ENCODE assay signal across 23 mouse cellular contexts in genomic region chr13:23502916-23503315, GRCm38 (mm10). TPM values are rescaled to one million over a fixed set of nuclear protein-coding genes. Genes with fewer than 3 reads are reported as not detected.
"Had no signal": no experiment of that assay in that cellular context is flagged by ENCODE, and none has a peak within 500 bp of the region (broad histone marks: within the 10 kb centered on the region; RNA-seq: fewer than 3 reads in every experiment).

No protein-coding gene starts in this region.

- ATAC-seq: lung, postnatal 0 days; midbrain, embryonic 13.5 days; midbrain, embryonic 15.5 days had no signal

- H3K4me2 ChIP-seq: midbrain, embryonic 13.5 days; midbrain, embryonic 15.5 days had no signal

- H3K9ac ChIP-seq: lung, embryonic 15.5 days; midbrain, embryonic 13.5 days; midbrain, embryonic 15.5 days; neural tube, embryonic 12.5 days; stomach, embryonic 15.5 days had no signal

- H3K9me3 ChIP-seq: lung, embryonic 15.5 days; megakaryocyte, embryonic 14.5 days; midbrain, embryonic 13.5 days; midbrain, embryonic 15.5 days; neural tube, embryonic 12.5 days; stomach, embryonic 15.5 days had no signal

- H3K27me3 ChIP-seq: lung, embryonic 15.5 days; megakaryocyte, embryonic 14.5 days; stomach, embryonic 15.5 days had no signal

- H3K36me3 ChIP-seq: lung, embryonic 15.5 days; midbrain, embryonic 13.5 days; midbrain, embryonic 15.5 days; neural tube, embryonic 12.5 days; stomach, embryonic 15.5 days had no signal

- H3K27ac ChIP-seq: lung, embryonic 15.5 days; macrophage; midbrain, embryonic 13.5 days; midbrain, embryonic 15.5 days; neural tube, embryonic 12.5 days; stomach, embryonic 15.5 days; stomach, postnatal 0 days had no signal

- DNase-seq: lung, adult 2 months; lung, postnatal 14 days; lung, postnatal 36 days; right cerebral cortex, postnatal 14 days; thymus, adult 2 months; thymus, postnatal 25 days; thymus, postnatal 4 days had no signal

- H3K4me3 ChIP-seq: lung, embryonic 15.5 days; midbrain, embryonic 13.5 days; midbrain, embryonic 15.5 days; neural tube, embryonic 12.5 days; stomach, embryonic 15.5 days had no signal

RNA-seq across cellular contexts. Expression of gene Btn2a2, which starts 14.3 kb away (rescaled TPM):
- total RNA-seq: monocyte, adult 5-6 weeks had no signal
- polyA plus RNA-seq: lung, adult 2 months; macrophage; midbrain, embryonic 15.5 days; midbrain, postnatal 0 days; neural tube, embryonic 14.5 days; spleen, adult 2 months had no signal

RNA-seq across cellular contexts. Expression of gene Hist1h2af, which starts 30.8 kb away (rescaled TPM):
- total RNA-seq: monocyte, adult 5-6 weeks had no signal
- polyA plus RNA-seq: macrophage; midbrain, embryonic 15.5 days; neural tube, embryonic 14.5 days had no signal

RNA-seq across cellular contexts. Expression of gene Hist1h3g, which starts 32.3 kb away (rescaled TPM):
- total RNA-seq: monocyte, adult 5-6 weeks; neutrophil, adult 5-6 weeks had no signal
- polyA plus RNA-seq: macrophage; midbrain, embryonic 15.5 days; midbrain, postnatal 0 days had no signal

RNA-seq across cellular contexts. Expression of gene Btn1a1, which starts 37.2 kb away (rescaled TPM):
- total RNA-seq: megakaryocyte progenitor cell, adult 5-6 weeks; midbrain, postnatal 0 days; monocyte, adult 5-6 weeks; neutrophil, adult 5-6 weeks had no signal
- polyA plus RNA-seq: lung, adult 2 months; macrophage; midbrain, embryonic 11.5 days; neural tube, embryonic 12.5 days; stomach, postnatal 0 days had no signal
